Mouse (Mus musculus) kidney, adult 2 months (tissue): Measurements from ENCODE around the gene Gpr156. TPM values are rescaled to one million over a fixed set of nuclear protein-coding genes. Genes with fewer than 3 reads are reported as not detected.

ENCODE experiments used
- DNase-seq: peaks from one replicate; pipeline ENCODE4 v3.0.0; 2021
- H3K27ac ChIP-seq: fragments of 200-500 bp; 2 replicates; pipeline ENCODE4 v1.5.1; 2012; ENCODE audit warnings: low read depth, low read length, control low read depth, inconsistent platforms; ENCODE audit not compliant: insufficient read depth
- H3K27me3 ChIP-seq: fragments of 200-500 bp; replicated peaks from 2 replicates; pipeline ENCODE4 v1.6.1; 2012; ENCODE audit warnings: mild to moderate bottlenecking, moderate library complexity, low read length, inconsistent platforms; ENCODE audit not compliant: control insufficient read depth, insufficient read depth
- H3K36me3 ChIP-seq: fragments of 200-500 bp; 2 replicates; pipeline ENCODE4 v1.6.1; 2012; ENCODE audit warnings: mild to moderate bottlenecking, moderate library complexity, low read length, inconsistent platforms; ENCODE audit not compliant: control insufficient read depth, insufficient read depth
- H3K4me1 ChIP-seq: fragments of 200-500 bp; 2 replicates; pipeline ENCODE4 v1.6.1; 2011; ENCODE audit warnings: low read length; ENCODE audit not compliant: control insufficient read depth, insufficient read depth
- H3K4me3 ChIP-seq: fragments of 200-500 bp; 2 replicates; pipeline ENCODE4 v1.5.1; 2011; ENCODE audit warnings: mild to moderate bottlenecking, low read depth, low read length, control low read depth; ENCODE audit not compliant: insufficient read depth
- CTCF ChIP-seq: fragments of 200-500 bp; conservative IDR thresholded peaks from 2 replicates; pipeline ENCODE4 v1.5.1; 2011; ENCODE audit warnings: low read depth, mild to moderate bottlenecking, control low read depth, low read length, moderate library complexity, mixed read lengths; ENCODE audit not compliant: insufficient read depth, insufficient read length
- POLR2A ChIP-seq: fragments of 200-500 bp; IDR thresholded peaks from one replicate; pipeline ENCODE4 v1.6.1; 2011; ENCODE audit warnings: low read depth, low read length, control low read depth
- WGBS: fragments of 180-500 bp; shearing (Covaris S2); methylation state at CpG from one replicate; pipeline ENCODE4 v1.1.7; 2018; 5-methylcytosine and 5-hydroxymethylcytosine counted together
- polyA plus RNA-seq: library from polyadenylated mRNA; depleted of rRNA; stranded (reverse); fragments of >200 nt; gene quantifications from 2 replicates; pipeline ENCODE4 v1.2.3, GENCODE M21; 2012

Gene Gpr156
- polyA plus RNA-seq, 1 experiment: not detected

DNA sequence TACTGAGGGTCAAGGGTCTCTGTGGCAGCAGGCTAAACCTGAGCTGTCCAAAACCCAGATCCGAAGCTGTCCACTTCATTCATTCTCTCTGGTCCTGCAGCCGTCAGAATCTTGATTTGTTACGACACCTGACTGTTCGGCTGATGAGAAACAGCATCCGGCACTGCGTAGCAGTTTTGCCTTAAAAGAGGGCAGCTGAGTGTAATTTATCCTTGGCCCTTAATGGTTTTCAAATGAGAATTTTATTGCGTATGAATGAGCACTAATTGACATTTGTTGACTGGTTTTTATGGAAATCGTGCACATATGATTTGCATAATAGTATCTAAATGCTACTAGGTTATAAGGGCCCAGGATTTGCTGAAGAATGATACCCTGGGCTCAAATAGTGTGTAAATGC lies 21.0 kb downstream of the Gpr156 start:
- no peak for DNase-seq
- H3K4me3 ChIP-seq: no peak overlapping the region
- 72% methylated on average over 8 of the region's 8 CpGs for WGBS
- no peak overlapping the region for H3K27ac ChIP-seq
- TF ChIP-seq CTCF (no peak), POLR2A (no peak)
- H3K27me3 ChIP-seq: no peaks in the 10 kb centered on the region; the same call in none of the 2 replicates
- H3K4me1 ChIP-seq: no peaks in the 10 kb centered on the region
- H3K36me3 ChIP-seq: no peaks in the 10 kb centered on the region

DNA sequence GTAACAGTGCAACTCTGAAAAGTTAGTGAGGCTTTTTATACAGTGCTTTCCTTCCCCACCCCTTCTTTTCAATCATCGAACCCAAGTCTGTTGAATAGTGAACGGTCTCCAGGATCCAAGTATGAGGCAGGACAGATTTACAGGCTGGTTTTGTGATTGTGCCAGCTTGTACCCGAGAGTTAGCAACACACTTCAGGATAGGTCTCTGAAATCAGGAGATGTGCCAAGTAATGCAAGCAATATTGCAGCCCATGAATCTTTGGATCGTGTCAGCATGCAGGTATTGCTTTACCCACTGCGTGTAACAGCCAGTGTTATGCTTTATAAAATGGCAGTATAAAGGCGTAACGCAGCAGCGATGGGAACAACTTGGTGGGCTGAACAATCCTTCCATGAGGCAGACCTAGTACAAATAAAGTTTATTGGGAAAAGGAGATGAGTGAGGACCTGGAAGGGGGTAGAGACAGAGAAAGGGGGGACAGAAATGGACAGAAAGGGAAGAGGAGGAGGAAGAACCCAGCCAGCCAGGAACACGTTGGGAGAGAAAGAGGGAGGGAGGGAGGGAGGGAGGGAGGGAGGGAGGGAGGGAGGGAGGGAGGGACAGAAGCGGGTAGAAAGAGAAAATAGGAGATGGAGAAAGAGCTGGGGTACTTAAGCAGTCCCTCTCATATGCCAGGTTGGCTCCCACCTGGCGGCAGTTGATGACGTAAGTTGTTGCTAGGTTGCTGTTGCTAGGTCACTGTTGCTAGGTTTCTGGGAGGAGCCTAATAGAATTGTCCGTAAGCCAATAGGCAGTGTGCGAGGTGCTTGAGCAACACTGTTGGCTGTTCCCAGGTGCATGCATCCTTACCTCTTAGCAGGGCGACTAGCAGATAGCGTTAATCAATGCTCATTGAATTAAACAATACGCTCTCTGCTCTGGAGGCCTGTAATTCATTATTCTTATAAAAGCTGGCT lies 22.1 kb downstream of the Gpr156 start:
- no peaks in the 10 kb centered on the region for H3K36me3 ChIP-seq
- H3K4me1 ChIP-seq: no peaks in the 10 kb centered on the region
- H3K4me3 ChIP-seq: no peak overlapping the region
- H3K27ac ChIP-seq: no peak overlapping the region
- WGBS: 81% methylated on average over 16 of the region's 17 CpGs
- TF ChIP-seq POLR2A (no peak), CTCF (no peak)
- peak; percentile 9 for DNase-seq
- H3K27me3 ChIP-seq: no peaks in the 10 kb centered on the region; the same call in none of the 2 replicates

DNA sequence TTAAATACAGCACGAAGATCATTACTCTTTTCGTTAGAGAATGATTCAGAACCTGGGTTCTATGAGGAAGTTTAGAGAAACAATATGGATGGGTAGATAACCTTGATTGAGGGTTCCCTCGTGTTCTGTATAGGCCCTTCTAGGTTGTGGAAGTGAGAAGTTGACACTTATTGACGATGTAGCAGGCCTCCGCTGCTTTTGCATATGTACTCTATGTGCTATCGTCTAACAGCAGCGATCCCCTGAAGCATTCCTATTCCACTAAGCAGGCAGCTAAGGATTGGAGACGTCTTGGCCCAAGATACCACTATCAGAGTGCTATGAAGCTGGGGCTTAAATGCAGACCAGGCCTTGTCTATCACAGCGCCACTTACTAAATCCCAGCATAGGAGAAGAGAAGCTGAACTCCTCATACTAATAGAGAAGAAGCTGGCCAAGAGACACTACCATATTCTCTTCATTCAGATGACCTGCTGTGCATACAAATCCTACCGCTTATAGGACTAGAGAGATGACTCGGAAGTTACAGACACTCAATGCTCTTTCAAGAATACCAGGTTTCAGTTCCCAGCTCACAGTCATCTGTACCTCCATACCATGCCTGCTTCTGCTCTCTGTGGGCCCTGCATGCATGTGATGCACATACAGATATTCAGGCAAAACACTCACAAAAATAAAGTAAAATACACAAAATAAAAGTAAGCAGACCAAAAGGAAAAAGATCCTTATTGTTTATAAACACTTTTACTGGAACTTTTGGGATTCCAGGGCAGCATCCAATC lies 23.0 kb downstream of the Gpr156 start:
- Histone ChIP-seq H3K4me3 (no peak overlapping the region), H3K27me3 (no peaks in the 10 kb centered on the region; the same call in none of the 2 replicates), H3K4me1 (no peaks in the 10 kb centered on the region), H3K36me3 (no peaks in the 10 kb centered on the region), H3K27ac (no peak overlapping the region)
- TF ChIP-seq CTCF: no peak
- TF ChIP-seq POLR2A: no peak
- WGBS: 89% methylated on average over 11 of the region's 11 CpGs
- DNase-seq: no peak

DNA sequence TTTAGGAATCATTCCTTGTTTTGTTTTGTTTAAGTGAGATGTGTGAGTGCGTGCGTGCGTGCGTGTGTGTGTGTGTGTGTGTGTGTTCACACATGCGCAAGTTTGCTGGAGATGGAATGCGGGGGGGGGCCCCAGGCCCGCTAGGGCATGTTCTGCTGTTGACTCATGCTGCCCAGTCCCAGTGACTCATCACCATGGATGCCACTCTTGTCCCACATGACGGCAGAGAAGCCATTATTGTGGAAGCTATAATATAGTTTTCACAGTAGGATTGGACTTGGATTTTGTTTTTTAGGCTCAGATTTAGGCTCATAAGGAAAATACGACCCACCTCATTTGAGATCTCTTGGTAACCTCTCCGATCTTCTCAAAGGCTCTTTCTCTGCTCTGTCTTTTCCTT lies 24.0 kb downstream of the Gpr156 start:
- Histone ChIP-seq H3K27ac (no peak overlapping the region), H3K36me3 (no peaks in the 10 kb centered on the region), H3K27me3 (no peaks in the 10 kb centered on the region; the same call in none of the 2 replicates), H3K4me3 (no peak overlapping the region), H3K4me1 (no peaks in the 10 kb centered on the region)
- no peak for DNase-seq
- no peak for TF ChIP-seq POLR2A
- no peak for TF ChIP-seq CTCF
- WGBS: 63% methylated on average over 10 of the region's 10 CpGs

DNA sequence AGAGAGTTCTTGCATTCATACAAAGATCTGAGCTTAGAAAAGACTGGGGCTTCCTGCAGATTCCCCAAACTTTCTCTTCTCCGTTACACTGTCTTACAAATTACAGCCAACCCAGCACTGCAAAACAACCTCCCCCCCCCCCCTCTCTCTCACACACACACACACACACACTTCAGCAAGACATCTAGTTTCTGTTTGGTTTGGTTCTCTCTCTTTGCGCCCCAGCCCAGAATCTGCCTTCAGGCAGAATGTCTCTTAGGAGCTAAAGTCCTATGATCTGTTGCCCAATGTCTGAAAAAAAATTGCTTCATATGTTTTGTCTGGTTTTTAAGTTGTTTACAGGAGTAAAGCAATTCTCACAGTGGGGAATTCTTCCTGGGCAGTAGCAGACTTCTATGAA lies 27.4 kb downstream of the Gpr156 start:
- H3K4me3 ChIP-seq: no peak overlapping the region
- H3K27ac ChIP-seq: no peak overlapping the region
- no peak for DNase-seq
- TF ChIP-seq POLR2A (no peak), CTCF (no peak)
- H3K36me3 ChIP-seq: no peaks in the 10 kb centered on the region
- no peaks in the 10 kb centered on the region; the same call in none of the 2 replicates for H3K27me3 ChIP-seq
- H3K4me1 ChIP-seq: no peaks in the 10 kb centered on the region
- WGBS: 67% methylated on average over 2 of the region's 2 CpGs

DNA sequence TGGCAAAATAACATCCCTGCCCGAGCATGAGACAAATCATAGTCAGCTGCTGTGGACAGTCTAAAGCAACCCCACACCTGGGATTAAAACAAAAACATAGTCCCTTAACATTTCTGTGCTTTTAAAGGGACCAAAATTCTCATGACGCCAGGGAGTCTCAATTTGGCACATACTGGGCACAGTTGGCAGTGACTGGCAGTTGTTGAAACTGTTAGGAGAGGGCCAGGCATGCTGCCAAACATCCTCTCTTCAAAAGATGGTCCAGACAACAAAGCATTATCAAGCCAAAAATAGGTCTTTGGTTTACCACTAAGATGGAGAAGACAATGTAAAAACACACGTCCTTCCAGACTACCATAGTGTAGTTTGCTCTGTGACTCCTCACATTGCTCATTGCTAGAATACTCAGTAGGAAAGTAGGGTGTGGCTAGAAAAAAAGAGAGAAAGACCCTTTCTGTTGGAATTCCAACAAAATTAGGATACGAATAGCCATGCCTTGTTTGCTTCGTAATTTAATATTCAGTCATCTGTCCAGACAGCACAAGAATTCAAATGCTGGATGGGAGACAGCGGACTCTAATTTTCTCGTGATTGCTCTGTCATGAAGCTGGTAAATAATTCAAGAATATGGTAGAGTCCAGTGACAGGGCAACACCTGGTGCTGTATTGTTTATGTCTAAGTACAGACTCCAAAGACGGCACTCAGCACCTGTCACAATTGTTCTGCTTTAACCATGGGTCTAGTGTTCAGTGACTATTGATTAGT lies 28.9 kb downstream of the Gpr156 start:
- TF ChIP-seq CTCF: no peak
- TF ChIP-seq POLR2A: no peak
- Histone ChIP-seq H3K4me3 (no peak overlapping the region), H3K27ac (no peak overlapping the region), H3K27me3 (no peaks in the 10 kb centered on the region; the same call in 1 of the 2 replicates), H3K4me1 (no peaks in the 10 kb centered on the region), H3K36me3 (no peaks in the 10 kb centered on the region)
- WGBS: 76% methylated on average over 8 of the region's 8 CpGs
- DNase-seq: no peak
